Mouse (Mus musculus) adrenal gland (tissue): ENCODE data around the gene Frmd6.

ENCODE experiments used
- intact Hi-C: fragments of 180-260 bp; cut with DNase I; formaldehyde crosslinking; loops from one replicate; pipeline ENCODE4 v1.15.1; 2025
- long read RNA-seq, 2 experiments: library from polyadenylated mRNA; unstranded; transcript quantifications; one replicate each; pipeline ENCODE4 v2.0.0; 2020; ENCODE audit warnings: borderline replicate concordance in 1 of 2; ENCODE audit not compliant: insufficient replicate concordance in 1 of 2

Frmd6 gene
- long read RNA-seq, experiment 1, full-length matches to known transcripts = 6 of 33 reads
- long read RNA-seq, experiment 1, partial matches to known transcripts = 5 of 33 reads
- long read RNA-seq, experiment 1, other reads (novel, unspliced or antisense) = 22 of 33 reads
- long read RNA-seq, experiment 2, full-length matches to known transcripts = 7 of 76 reads
- long read RNA-seq, experiment 2, partial matches to known transcripts = 15 of 76 reads
- long read RNA-seq, experiment 2, other reads (novel, unspliced or antisense) = 54 of 76 reads

DNA sequence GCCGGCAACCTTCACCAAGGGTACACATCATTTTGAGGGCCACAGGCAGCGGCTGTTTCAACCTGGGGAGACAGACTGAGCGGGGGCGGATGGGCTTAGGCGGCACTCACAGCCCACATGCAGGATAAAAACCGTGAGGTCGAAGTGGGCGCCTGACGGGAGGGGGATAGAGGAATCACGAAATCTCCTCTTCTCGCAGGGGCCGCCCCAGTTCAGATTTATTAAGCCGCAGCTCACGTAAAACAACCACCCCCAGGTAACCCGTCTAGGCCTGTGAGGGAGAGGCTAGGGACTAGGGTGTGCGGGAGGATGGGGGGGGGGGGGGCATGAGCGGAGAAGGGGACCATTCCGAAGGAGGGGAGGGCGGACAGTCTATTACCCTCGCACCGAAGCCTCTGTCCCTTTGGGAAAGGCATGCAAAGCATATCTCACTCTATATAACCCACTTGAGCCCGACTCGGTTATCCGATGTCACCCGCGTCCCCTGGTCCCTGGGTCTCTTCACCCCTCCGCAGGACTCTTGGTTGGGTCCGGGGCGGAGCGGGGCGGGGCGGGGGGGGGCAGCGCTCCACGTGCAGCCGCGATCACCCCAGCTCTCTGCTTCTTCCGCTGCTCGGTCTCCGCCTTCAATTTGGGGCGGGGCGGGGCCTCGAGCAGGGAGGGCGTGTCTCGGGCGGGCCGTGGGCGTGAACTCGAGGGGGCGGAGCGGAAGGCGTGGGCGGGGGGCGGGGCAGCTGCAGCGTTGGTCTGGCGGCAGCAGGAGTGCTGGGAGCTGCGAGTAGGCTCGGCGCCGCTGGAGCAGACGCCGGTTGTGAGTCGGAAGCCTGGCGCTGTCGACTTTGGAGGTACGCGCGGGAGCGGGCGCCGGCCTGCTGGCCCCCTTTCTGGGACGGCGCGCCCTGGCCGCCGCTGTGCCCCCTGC, at the start of gene Frmd6:
Gene Frmd6 (plus strand): TSS at position 786 of the 922 bp plus-strand sequence.
- intact Hi-C loops = loop anchor here (5.0 to 10.0 kb wide), 3 partner anchors 87 to 328 kb away; no protein-coding TSS in a partner anchor

GRCm38 (mm10) chr12:70775609-70776008, 49.7 kb upstream of the Frmd6 start:
- intact Hi-C loops = no loop called here

- intact Hi-C loops = no loop called here
Observed at GRCm38 (mm10) chr12:70776683-70777082, 48.6 kb upstream of the Frmd6 start.

DNA sequence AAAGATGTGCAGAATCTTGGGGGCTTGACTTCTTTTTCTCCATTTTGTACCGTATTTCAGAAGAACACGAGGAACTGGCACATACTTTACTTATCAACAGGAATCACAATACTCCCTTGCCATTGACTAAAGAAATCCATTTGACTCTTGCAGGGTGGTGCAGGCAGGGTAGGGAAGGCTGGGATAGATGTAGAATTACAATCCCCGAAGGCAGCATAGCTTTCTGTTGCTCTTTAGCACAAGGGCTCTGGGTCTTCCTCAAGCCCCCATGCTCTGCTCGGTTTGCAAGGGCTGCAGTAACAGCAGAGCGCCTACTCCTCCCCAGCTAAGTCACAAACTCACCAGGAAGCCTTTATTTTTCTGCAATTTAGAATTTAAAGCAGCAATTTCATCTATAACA, 47.8 kb upstream of the Frmd6 start:
- intact Hi-C loops = no loop called here

GRCm38 (mm10) chr12:70777866-70778265, 47.4 kb upstream of the Frmd6 start:
- intact Hi-C loops = no loop called here

DNA sequence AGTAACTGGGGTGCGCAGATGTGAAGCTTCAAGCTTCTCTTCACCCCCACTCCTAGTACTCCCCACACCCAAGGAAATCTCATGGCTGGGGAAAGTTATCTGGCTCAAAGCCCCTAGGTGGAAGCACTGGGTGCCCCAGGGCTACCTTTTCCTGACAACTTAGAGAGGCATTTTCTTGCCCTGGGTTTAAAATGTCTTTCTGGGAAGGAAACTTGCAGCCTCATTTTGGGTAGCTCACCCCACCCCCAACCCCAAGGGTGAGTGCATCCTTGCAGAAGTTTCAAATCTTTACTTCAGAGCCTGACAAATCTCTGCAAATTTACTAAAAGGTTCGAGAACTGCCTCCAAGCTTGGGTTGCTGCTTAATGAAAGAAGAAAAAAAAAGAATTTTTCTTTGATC, 47.0 kb upstream of the Frmd6 start:
- intact Hi-C loops = no loop called here

GRCm38 (mm10) chr12:70778724-70779123, 46.6 kb upstream of the Frmd6 start:
- intact Hi-C loops = no loop called here

GRCm38 (mm10) chr12:70783049-70783448, 42.3 kb upstream of the Frmd6 start:
- intact Hi-C loops = no loop called here

- intact Hi-C loops = no loop called here
Observed at GRCm38 (mm10) chr12:70783475-70784239, 41.7 kb upstream of the Frmd6 start.

DNA sequence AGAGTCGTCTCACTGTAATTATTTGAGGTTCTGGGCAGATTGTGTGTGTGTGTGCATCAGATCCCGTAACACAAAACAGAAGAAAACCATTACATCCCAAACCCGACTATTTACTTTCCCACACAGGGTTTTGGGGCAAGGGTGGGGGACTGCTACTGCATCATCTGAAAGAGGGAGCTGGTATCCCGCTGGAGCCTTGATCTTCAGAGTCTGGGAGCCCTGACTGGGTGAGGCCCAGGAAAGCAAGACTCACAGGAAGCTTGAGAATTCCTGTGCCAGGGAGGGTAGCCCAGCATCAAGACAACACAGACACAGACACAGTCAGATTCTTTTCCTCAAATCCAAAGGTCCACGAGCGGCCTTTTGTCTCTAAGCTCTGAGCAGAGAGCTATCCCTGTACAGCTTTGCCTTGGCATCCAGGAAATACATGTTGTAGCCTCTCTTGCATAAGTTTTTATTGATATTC, 41.0 kb upstream of the Frmd6 start:
- intact Hi-C loops = no loop called here

DNA sequence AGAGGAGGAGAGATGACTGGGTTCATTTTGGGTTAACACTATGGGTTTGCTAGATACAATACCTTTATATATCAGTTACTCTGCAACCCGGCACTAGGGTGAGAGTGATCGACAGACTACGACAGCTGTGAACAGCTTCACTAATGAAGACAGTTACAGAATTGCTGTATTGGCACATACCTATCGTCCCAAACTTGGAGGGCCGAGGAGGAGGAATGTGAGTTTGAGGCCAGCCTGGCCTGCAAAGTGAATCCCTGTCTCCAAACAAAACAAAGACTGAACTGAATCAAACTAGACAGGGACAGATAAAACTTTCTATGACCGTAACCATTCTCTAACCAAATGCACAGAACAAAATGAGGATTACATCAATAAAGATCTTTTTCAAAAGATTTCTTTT, 36.0 kb upstream of the Frmd6 start:
- intact Hi-C loops = no loop called here

DNA sequence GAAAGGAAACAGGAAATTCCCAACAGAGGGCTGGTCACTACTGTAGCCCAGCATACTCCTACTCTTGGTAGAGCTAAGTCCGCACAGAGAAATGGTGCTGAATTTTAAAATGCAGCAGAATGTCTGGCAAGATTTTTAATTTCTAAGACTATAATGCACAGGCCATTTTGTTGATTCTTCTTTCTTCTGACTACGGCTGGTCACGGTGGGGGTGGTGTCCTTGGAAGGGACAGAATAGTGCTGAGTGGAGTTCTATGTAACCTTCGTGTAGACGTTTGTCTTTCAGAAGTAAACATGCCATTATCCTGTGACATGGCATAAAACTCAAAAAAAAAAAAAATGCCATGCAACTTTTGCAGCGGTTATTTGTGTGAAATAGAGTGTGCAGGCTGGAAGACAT, 32.0 kb upstream of the Frmd6 start:
- intact Hi-C loops = no loop called here

GRCm38 (mm10) chr12:70794543-70795388, 30.5 kb upstream of the Frmd6 start:
- intact Hi-C loops = no loop called here

DNA sequence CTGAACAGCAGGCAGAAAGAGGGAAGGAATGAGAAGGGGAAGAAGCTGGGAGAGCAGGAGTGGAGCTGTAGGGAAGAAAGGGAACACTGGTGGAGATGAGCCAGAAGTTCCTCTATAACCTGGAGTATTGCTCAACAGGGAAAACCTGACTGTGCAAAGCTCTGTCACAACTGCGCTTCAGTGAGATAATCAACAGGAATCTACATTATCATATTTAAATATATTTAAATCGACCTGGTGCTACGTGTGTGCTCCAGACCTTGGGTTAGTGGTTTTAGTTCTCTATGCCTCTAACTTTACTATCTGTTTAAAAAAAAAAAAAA, 30.0 kb upstream of the Frmd6 start:
- intact Hi-C loops = no loop called here

DNA sequence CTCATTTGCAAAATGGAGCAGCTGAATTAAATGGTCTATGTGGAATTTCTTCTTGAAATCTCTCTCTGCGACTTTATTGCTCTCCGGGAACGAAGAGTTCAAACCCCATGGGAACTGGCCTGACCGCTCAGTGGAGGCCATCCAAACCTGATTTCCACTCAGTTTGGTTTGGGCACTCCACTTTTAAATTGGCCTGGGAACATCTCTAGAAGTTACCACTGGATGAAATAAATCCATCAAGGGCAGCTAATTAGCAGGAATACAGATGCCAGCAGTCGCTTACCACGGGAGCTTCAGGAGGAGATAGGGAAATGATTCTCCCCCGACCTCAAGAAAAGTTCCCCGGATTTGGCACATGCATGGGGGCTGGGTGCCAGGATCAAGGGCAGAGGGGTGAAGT, 26.8 kb upstream of the Frmd6 start:
- intact Hi-C loops = no loop called here

DNA sequence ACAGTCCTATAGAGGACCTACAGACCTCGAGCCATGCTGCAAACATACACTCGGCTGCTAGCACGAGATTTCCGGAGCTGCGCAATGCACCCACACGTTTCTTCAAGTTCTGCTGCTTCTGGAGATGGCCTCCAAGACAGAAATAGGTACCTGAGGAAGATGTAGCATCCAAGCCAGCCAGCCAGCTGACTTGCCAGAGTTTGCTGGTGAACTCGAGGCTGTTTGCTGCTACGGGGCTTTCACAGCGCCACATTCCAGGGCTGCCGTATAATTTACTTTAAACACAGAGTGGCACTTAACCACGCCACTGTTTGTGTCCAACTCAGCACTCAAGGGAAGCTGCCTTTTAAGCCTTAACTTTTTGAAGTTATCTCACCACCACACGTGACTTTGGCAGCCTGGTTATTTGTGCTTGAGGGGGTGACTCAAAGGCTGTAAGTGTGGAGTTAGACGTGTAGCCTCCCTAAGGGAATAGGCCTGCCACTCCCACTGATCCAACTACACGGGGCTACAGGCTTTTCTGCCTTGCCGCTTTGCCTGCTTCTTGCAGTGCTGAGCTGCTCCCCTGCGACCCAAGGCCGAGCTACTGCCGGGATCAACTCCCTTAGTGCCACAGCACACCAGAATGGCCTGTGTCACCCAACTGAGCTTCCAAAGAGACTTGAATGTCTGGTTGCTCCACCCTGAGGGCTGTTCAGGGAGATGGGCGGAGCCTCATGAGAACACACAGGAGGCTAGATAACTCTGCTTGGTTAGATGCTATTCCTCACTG, 25.9 kb upstream of the Frmd6 start:
- intact Hi-C loops = no loop called here

DNA sequence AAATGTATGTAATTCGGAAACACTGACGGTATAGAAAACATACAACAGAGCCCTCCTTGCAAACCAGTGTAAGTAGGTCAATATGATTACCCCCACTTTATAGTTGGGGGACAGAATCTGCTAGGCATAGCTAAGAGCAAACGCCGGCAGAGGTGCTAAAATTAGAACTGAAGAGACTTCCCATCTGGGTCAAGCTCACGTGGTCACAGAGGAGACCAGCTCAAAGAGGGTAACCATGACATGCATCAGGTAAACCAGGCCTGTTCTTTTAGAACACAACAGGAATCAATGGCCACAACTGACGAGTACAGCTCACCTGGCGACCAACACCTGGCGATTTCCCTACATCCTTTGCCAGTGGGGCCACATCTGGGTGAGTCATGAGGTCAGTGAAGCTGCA, 25.2 kb upstream of the Frmd6 start:
- intact Hi-C loops = no loop called here

DNA sequence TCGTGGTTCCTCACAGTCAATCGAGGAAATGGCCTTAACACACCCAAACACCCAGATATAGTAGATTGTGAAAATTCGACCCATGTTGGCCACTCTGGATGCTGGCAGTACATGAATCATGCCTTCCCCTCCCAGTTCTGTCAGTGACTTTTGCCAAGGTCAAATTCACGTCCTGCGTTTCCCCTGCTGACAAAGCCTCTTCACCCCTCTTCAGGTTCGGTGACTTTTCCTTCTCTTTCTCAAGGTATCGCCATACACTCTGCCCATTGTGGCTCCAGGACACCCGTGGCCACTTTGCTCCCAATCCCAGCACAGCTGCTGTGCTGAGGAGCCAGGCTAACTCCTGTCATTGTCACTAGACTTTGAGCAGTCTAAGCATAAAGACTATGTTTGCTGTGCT, 24.0 kb upstream of the Frmd6 start:
- intact Hi-C loops = no loop called here

DNA sequence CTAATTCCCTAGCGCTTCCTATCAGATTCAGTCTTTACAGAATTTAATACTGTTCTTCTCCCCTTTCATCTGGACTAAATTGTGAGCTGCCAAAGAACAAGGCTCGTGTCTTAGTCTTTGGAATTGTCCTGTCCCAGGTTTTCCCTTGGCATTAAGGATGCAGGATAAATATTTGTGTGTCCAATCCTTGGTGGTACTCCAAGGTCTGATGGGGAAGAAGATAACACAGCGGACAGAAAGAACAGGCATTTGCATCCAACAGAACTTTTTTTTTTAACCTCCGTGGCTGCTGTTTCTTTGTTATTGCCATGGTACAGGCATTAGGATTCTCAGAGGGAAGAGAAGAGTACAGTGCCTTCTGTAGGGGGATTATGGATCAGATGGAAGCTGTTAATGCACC, 21.8 kb upstream of the Frmd6 start:
- intact Hi-C loops = no loop called here

DNA sequence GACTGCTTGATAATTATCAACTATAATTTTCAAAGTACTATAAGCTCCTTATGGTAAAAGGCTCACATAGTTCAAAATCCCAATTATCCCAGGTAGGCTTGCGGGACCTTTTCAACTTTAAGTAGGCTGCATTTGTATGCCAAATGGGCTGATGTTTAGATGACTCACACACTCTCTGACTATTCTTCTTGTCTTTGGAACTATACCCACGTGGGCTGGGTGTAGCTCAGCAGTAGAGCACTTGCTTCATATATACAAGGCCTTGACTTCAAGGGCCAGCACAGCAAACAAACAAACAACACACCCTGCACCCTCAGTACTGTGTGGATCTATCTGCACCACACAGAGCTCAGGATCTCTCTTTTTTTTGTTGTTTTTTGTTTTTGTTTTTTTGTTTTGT, 20.3 kb upstream of the Frmd6 start:
- intact Hi-C loops = no loop called here
